Mouse (Mus musculus) mature B cell (primary cell): Measurements from ENCODE around the gene Ddx19a.
"Not testable (repeated sequence)": the region's sequence is repeated elsewhere in the genome, so short reads cannot be mapped to it uniquely, and the experiment has no call there.

Source experiments
- in situ Hi-C: fragments of 300-500 bp; cut with MboI; formaldehyde crosslinking; loops from 2 replicates; pipeline ENCODE4 v1.14.3; 2019

Ddx19a gene

GRCm38 (mm10) chr8:110932444-110932843 lies 65.2 kb downstream of the Ddx19a start:
- in situ Hi-C loops = no loop called here

GRCm38 (mm10) chr8:110931176-110931939 lies 66.2 kb downstream of the Ddx19a start:
- in situ Hi-C loops = no loop called here

GRCm38 (mm10) chr8:110929672-110930071 lies 67.9 kb downstream of the Ddx19a start:
- in situ Hi-C loops = not testable (repeated sequence)

GRCm38 (mm10) chr8:110929066-110929465 lies 68.5 kb downstream of the Ddx19a start:
- in situ Hi-C loops = no loop called here

GRCm38 (mm10) chr8:110928435-110928834 lies 69.2 kb downstream of the Ddx19a start:
- in situ Hi-C loops = no loop called here

- in situ Hi-C loops = no loop called here
These were observed 70.9 kb downstream of the Ddx19a start for GRCm38 (mm10) chr8:110926690-110927089.

- in situ Hi-C loops = no loop called here
These were observed 71.9 kb downstream of the Ddx19a start for GRCm38 (mm10) chr8:110925691-110926140.
